Mouse (Mus musculus) ES-E14 (cell line): ENCODE results near the gene Npcd. TPM values are rescaled to one million over a fixed set of nuclear protein-coding genes. Genes with fewer than 3 reads are reported as not detected.

Experiments
- DNase-seq: peaks from one replicate; pipeline ENCODE4 v3.0.0-alpha.2; 2013; ENCODE audit warnings: low read depth, low spot score
- H3K27ac ChIP-seq: 2 replicates; pipeline ENCODE4 v1.5.1; 2012; ENCODE audit warnings: low read depth, mild to moderate bottlenecking, low read length, moderate library complexity, mixed read lengths; ENCODE audit not compliant: poor library complexity, insufficient read depth, severe bottlenecking
- H3K36me3 ChIP-seq: 2 replicates; pipeline ENCODE4 v1.6.1; 2012; ENCODE audit warnings: mild to moderate bottlenecking, low read length, moderate library complexity, mixed read lengths; ENCODE audit not compliant: control insufficient read depth, poor library complexity, insufficient read depth, severe bottlenecking
- H3K4me1 ChIP-seq, 2 experiments: fragments of 150-350 bp in 1 of 2; sonication (generic) in 1 of 2; 2 replicates each; pipeline ENCODE4 v1.6.1; 2012; ENCODE audit warnings: low read length in 2 of 2, mild to moderate bottlenecking in 1 of 2, mixed read lengths in 1 of 2; ENCODE audit not compliant: control insufficient read depth in 2 of 2, insufficient read depth in 2 of 2, poor library complexity in 1 of 2
- H3K4me3 ChIP-seq, 2 experiments: fragments of 150-350 bp in 1 of 2; sonication (generic) in 1 of 2; 2 replicates each; pipeline ENCODE4 v1.5.1; 2012; ENCODE audit warnings: low read length in 2 of 2, low read depth in 1 of 2, mild to moderate bottlenecking in 1 of 2, mixed read lengths in 1 of 2; ENCODE audit not compliant: insufficient read depth in 1 of 2, poor library complexity in 1 of 2, severe bottlenecking in 1 of 2
- H3K9ac ChIP-seq: 2 replicates; pipeline ENCODE4 v1.6.1; 2012; ENCODE audit warnings: low read depth, mild to moderate bottlenecking, low read length, mixed read lengths; ENCODE audit not compliant: poor library complexity, insufficient read depth, severe bottlenecking
- H3K9me3 ChIP-seq: fragments of 150-350 bp; sonication (generic); 2 replicates; pipeline ENCODE4 v1.6.1; 2012; ENCODE audit warnings: low read depth, mild to moderate bottlenecking, low read length; ENCODE audit not compliant: control insufficient read depth, insufficient read depth
- CHD2 ChIP-seq: IDR thresholded peaks from 2 replicates; pipeline ENCODE4 v1.6.1; 2014; ENCODE audit warnings: mild to moderate bottlenecking, low read depth, low read length, inconsistent platforms
- HCFC1 ChIP-seq: IDR thresholded peaks from 2 replicates; pipeline ENCODE4 v1.6.1; 2012; ENCODE audit warnings: low read length, inconsistent platforms, borderline replicate concordance; ENCODE audit not compliant: insufficient read depth
- MAFK ChIP-seq: IDR thresholded peaks from 2 replicates; pipeline ENCODE4 v1.6.1; 2014; ENCODE audit warnings: mild to moderate bottlenecking, low read depth, low read length, inconsistent platforms; ENCODE audit not compliant: insufficient read depth
- ZC3H11A ChIP-seq: IDR thresholded peaks from 2 replicates; pipeline ENCODE4 v1.6.1; 2012; ENCODE audit warnings: low read depth, mild to moderate bottlenecking, inconsistent platforms, low read length, borderline replicate concordance
- ZNF384 ChIP-seq: IDR thresholded peaks from 2 replicates; pipeline ENCODE4 v1.6.1; 2012; ENCODE audit warnings: low read depth, low read length, inconsistent platforms
- in situ Hi-C, 2 experiments: fragments of 600-800 bp; cut with MboI; formaldehyde crosslinking; loops; one replicate each; pipeline ENCODE4 v1.15.1; 2025; ENCODE audit warnings: low sequenced_read_pairs in 2 of 2, inconsistent platforms in 1 of 2; ENCODE audit not compliant: unreplicated experiment in 2 of 2
- total RNA-seq: library from RNA; depleted of rRNA; stranded (reverse); fragments of 300-350 nt; gene quantifications from 2 replicates; pipeline ENCODE4 v1.2.3, GENCODE M21; 2012; rRNA removed

Gene Npcd
- 3.4 and 9.3 TPM in 2 replicates for total RNA-seq

- peak within 1 kb of the TSS; percentile 72 for H3K27ac ChIP-seq
- H3K4me1 ChIP-seq = peaks cover 0 to 11% of the 10 kb centered on the region in 2 experiments; a peak in 1 of 4 replicates
- no peaks in the 10 kb centered on the region for H3K9me3 ChIP-seq
- DNase-seq = peak; percentile 94
- in situ Hi-C loops = no loop called here
- TF ChIP-seq CHD2 = no peak
- TF ChIP-seq MAFK = peak; percentile 64
- no peak for TF ChIP-seq ZNF384
- TF ChIP-seq ZC3H11A = no peak
- TF ChIP-seq HCFC1 = peak; percentile 60
- peak within 1 kb of the TSS; percentile 96 for H3K9ac ChIP-seq
- peaks cover 20% of the 10 kb centered on the region; the same call in 1 of the 2 replicates for H3K36me3 ChIP-seq
- peak within 1 kb of the TSS; percentile 97 to 98 for H3K4me3 ChIP-seq
These were observed at the start of gene Npcd, which contains the start of gene Cbx6 for GRCm38 (mm10) chr15:79834130-79834880. TSS of gene Npcd (minus strand) at chr15:79834237. TSS of gene Cbx6 (minus strand) at chr15:79834688.

- Histone ChIP-seq H3K9me3 (no peaks in the 10 kb centered on the region), H3K4me1 (peaks cover 2 to 13% of the 10 kb centered on the region in 2 experiments), H3K36me3 (no peaks in the 10 kb centered on the region), H3K9ac (peak overlapping the region; percentile 82), H3K4me3 (peak overlapping the region; percentile 48 to 61), H3K27ac (peak overlapping the region; percentile 84)
- DNase-seq = peak; percentile 74
- TF ChIP-seq MAFK (no peak), CHD2 (no peak), ZC3H11A (no peak), HCFC1 (peak; percentile 34; the same call in 1 of the 2 replicates), ZNF384 (no peak)
- in situ Hi-C loops = no loop called here
These were observed 49.4 kb upstream of the Npcd start for GRCm38 (mm10) chr15:79883352-79883822.

GRCm38 (mm10) chr15:79882623-79883267 is 48.7 kb upstream of the Npcd start:
- Histone ChIP-seq H3K4me1 (peaks cover 2 to 10% of the 10 kb centered on the region in 2 experiments), H3K4me3 (peak overlapping the region; percentile 26 to 48), H3K9ac (peak overlapping the region; percentile 57), H3K9me3 (no peaks in the 10 kb centered on the region), H3K27ac (peak overlapping the region; percentile 64), H3K36me3 (no peaks in the 10 kb centered on the region)
- in situ Hi-C loops = no loop called here
- DNase-seq = no peak
- no peak for TF ChIP-seq MAFK
- TF ChIP-seq ZNF384 = no peak
- no peak for TF ChIP-seq CHD2
- TF ChIP-seq ZC3H11A = no peak
- TF ChIP-seq HCFC1 = no peak

GRCm38 (mm10) chr15:79880477-79880876 is 46.4 kb upstream of the Npcd start:
- in situ Hi-C loops = no loop called here
- no peak for TF ChIP-seq HCFC1
- TF ChIP-seq ZC3H11A = no peak
- no peak for TF ChIP-seq ZNF384
- TF ChIP-seq MAFK = no peak
- no peak for TF ChIP-seq CHD2
- no peaks in the 10 kb centered on the region for H3K36me3 ChIP-seq
- H3K4me3 ChIP-seq = no peak overlapping the region
- H3K4me1 ChIP-seq = peaks cover 7 to 10% of the 10 kb centered on the region in 2 experiments
- H3K9ac ChIP-seq = no peak overlapping the region
- DNase-seq = no peak
- H3K27ac ChIP-seq = no peak overlapping the region
- no peaks in the 10 kb centered on the region for H3K9me3 ChIP-seq
